Mouse (Mus musculus) liver, embryonic 14.5 days (tissue): ENCODE measurements around the gene Lmln.

Experiments
- CTCF ChIP-seq: IDR thresholded peaks from 2 replicates; pipeline ENCODE4 v1.5.1; 2016; ENCODE audit warnings: antibody characterized with exemption, low read depth, control low read depth
- EP300 ChIP-seq: IDR thresholded peaks from 2 replicates; pipeline ENCODE4 v1.6.1; 2016; ENCODE audit warnings: antibody characterized with exemption, low read depth

GRCm38 (mm10) chr16:33074967-33075366, 12.6 kb downstream of the Lmln start:
- no peak for TF ChIP-seq CTCF
- TF ChIP-seq EP300: no peak
